Mouse (Mus musculus) megakaryocyte, embryonic 14.5 days (primary cell): ENCODE results near the gene Cep85l. TPM values are rescaled to one million over a fixed set of nuclear protein-coding genes. Genes with fewer than 3 reads are reported as not detected.

Source experiments
- H3K27me3 ChIP-seq: replicated peaks from 2 replicates; pipeline ENCODE3; 2012; ENCODE audit warnings: inconsistent platforms
- H3K36me3 ChIP-seq: replicated peaks from 2 replicates; pipeline ENCODE3; 2012; ENCODE audit warnings: low read length, inconsistent platforms, mixed read lengths
- H3K4me1 ChIP-seq: 2 replicates; pipeline ENCODE4 v1.6.1; 2012; ENCODE audit warnings: inconsistent platforms
- H3K4me3 ChIP-seq: replicated peaks from 2 replicates; pipeline ENCODE3; 2012; ENCODE audit warnings: moderate library complexity, mild to moderate bottlenecking, inconsistent platforms
- H3K9me3 ChIP-seq: 2 replicates; pipeline ENCODE4 v1.6.1; 2012; ENCODE audit warnings: inconsistent platforms
- FLI1 ChIP-seq: IDR thresholded peaks from 2 replicates; pipeline ENCODE4 v1.6.1; 2012; ENCODE audit warnings: low read length, inconsistent platforms, mixed read lengths
- GATA1 ChIP-seq: IDR thresholded peaks from 3 replicates; pipeline ENCODE4 v1.6.1; 2012; ENCODE audit warnings: mixed read lengths, low read length, inconsistent platforms, borderline replicate concordance
- polyA plus RNA-seq: library from polyadenylated mRNA; stranded (reverse); fragments of >175 nt; gene quantifications from 2 replicates; pipeline ENCODE4 v1.2.3, GENCODE M21; 2012; ENCODE audit warnings: low replicate concordance; ENCODE audit not compliant: insufficient read depth

Cep85l gene
- polyA plus RNA-seq, 1 experiment, result 0.15 TPM

DNA sequence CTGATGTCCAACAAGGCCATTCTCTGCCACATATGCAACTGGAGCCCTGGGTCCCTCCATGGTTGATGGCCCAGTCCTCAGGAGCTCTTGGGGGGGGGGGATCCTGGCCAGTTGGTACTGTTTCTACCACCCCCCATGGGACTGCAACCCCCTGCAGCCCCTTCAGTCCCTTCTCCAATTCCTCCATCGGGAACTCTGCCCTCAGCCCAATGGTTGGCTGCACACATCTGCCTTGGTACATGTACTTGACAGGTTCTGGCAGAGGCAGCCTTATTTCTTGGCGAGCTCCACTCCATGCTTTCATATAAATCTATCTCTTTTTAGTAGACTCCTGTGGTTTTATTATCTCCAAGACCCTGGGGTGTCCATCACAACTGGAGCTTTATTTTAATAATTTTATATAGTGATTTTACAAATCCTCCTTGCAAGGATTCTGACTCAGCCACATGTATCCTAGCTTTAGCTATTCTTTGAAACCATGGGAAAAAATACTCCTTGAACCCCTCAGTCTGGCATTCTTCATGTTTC, 145.6 kb downstream of the Cep85l start:
- TF ChIP-seq FLI1 (no peak), GATA1 (no peak)
- Histone ChIP-seq H3K36me3 (no peaks in the 10 kb centered on the region), H3K4me3 (no peak overlapping the region)

DNA sequence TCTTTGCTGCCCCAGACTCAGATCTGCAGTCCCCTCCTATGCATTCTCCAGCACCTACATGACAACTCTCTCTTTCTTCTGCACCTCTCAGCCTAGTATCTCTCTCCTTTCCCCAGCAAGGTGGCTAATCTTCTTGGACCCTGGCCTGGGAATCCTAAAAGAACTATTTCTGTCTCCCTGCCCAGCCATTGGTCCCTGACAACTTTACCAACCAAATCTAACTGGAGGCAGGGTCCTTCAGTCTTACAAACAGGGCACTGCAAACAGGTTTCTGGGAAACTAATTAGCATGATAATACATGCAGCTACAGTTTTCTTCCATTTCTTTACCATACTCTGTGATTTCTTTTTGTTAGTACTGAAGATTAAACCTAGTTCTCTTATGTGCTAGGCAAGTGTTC, 148.9 kb downstream of the Cep85l start:
- TF ChIP-seq GATA1 (no peak), FLI1 (no peak)
- Histone ChIP-seq H3K36me3 (no peaks in the 10 kb centered on the region), H3K27me3 (no peaks in the 10 kb centered on the region), H3K4me3 (no peak overlapping the region), H3K9me3 (0 out of 2 replicates have a peak, but pooled peaks cover 3% of the 10 kb centered on the region), H3K4me1 (no peaks in the 10 kb centered on the region)

More for the DNA sequence above, 145.6 kb downstream of the Cep85l start:
- Histone ChIP-seq H3K9me3 (peaks cover 7% of the 10 kb centered on the region), H3K27me3 (no peaks in the 10 kb centered on the region), H3K4me1 (no peaks in the 10 kb centered on the region)

DNA sequence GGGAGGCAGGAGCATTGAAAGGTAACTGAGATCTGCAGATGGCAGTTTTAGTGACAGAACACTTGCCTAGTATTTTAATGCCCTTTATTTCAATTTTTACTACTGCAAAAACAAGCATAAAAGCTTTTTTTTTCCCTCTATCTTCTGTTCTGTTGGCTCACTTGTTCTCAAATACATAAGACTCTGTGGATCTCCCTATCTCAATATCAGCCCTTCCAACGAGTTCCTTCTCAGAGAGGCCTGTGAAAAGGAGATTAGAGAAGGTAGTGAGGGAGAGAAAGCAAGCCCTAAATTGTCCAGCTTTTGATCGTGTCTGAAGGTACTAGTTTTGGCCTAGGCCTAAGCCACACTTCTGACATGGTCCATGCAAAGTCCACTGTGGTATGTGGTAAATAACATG, 150.6 kb downstream of the Cep85l start:
- H3K27me3 ChIP-seq, result no peaks in the 10 kb centered on the region
- TF ChIP-seq FLI1 (no peak), GATA1 (no peak)
- H3K4me1 ChIP-seq, result no peaks in the 10 kb centered on the region
- H3K9me3 ChIP-seq, result 0 out of 2 replicates have a peak, but pooled peaks cover 3% of the 10 kb centered on the region
- H3K4me3 ChIP-seq, result no peak overlapping the region
- no peaks in the 10 kb centered on the region for H3K36me3 ChIP-seq

Other genes with a start within 250 kb of the Cep85l start
- not detected in 2 replicates for gene Pln, start 42.3 kb downstream of the Cep85l start, polyA plus RNA-seq
- 6.5 and 9.0 TPM in 2 replicates for gene Asf1a, start 216.8 kb upstream of the Cep85l start, polyA plus RNA-seq